Mouse (Mus musculus): ENCODE results near the gene Fam205c. TPM values are rescaled to one million over a fixed set of nuclear protein-coding genes. Genes with fewer than 3 reads are reported as not detected.

The Fam205c gene
- 0.19 and 0.31 TPM in 2 replicates for polyA plus RNA-seq (2014; fragmentation: Nextera tagmentation; extraction: Ambion mirVana)

- Histone ChIP-seq H3K9me3 (ENCODE audit: control insufficient read depth, low read length) (no peaks in the 10 kb centered on the region), H3K9ac (ENCODE audit: low read length) (no peak within 1 kb of the TSS), H3K27me3 (ENCODE audit: control insufficient read depth, insufficient read depth, low read length) (no peaks in the 10 kb centered on the region; the same call in 1 of the 2 replicates), H3K4me2 (ENCODE audit: low read length) (no peak within 1 kb of the TSS), H3K4me3 (ENCODE audit: control insufficient read depth in 1 of 2, insufficient read depth in 1 of 2, low read depth in 1 of 2, low read length in 2 of 2) (no peak within 1 kb of the TSS), H3K27ac (replicated peaks in 1 of 2; ENCODE audit: control insufficient read depth in 1 of 2, insufficient read depth in 1 of 2, low read depth in 2 of 2, low read length in 2 of 2) (no peak within 1 kb of the TSS), H3K4me1 (ENCODE audit: control insufficient read depth in 2 of 2, insufficient read depth in 2 of 2, low read length in 2 of 2) (no peaks in the 10 kb centered on the region), H3K36me3 (ENCODE audit: control insufficient read depth, insufficient read depth, low read length) (no peaks in the 10 kb centered on the region)
- WGBS: 58% methylated on average over 7 of the region's 7 CpGs
- no peak for ATAC-seq (ENCODE audit: insufficient number of reproducible peaks, insufficient read depth, low FRiP score, low read depth)
Measured at GRCm38 (mm10) chr4:42874134-42874533, at the start of gene Fam205c. Fam205c (minus strand) TSS chr4:42874234.

- no peak overlapping the region for H3K9ac ChIP-seq (ENCODE audit: low read length)
- WGBS: 79% methylated on average over 8 of the region's 8 CpGs
- H3K36me3 ChIP-seq (ENCODE audit: control insufficient read depth, insufficient read depth, low read length): no peaks in the 10 kb centered on the region
- no peaks in the 10 kb centered on the region for H3K9me3 ChIP-seq (ENCODE audit: control insufficient read depth, low read length)
- H3K4me2 ChIP-seq (ENCODE audit: low read length): no peak overlapping the region
- H3K4me3 ChIP-seq (ENCODE audit: control insufficient read depth in 1 of 2, insufficient read depth in 1 of 2, low read depth in 1 of 2, low read length in 2 of 2): no peak overlapping the region
- H3K4me1 ChIP-seq (ENCODE audit: control insufficient read depth in 2 of 2, insufficient read depth in 2 of 2, low read length in 2 of 2): no peaks in the 10 kb centered on the region
- no peak overlapping the region for H3K27ac ChIP-seq (replicated peaks in 1 of 2; ENCODE audit: control insufficient read depth in 1 of 2, insufficient read depth in 1 of 2, low read depth in 2 of 2, low read length in 2 of 2)
- peaks cover 33% of the 10 kb centered on the region for H3K27me3 ChIP-seq (ENCODE audit: control insufficient read depth, insufficient read depth, low read length)
- ATAC-seq (ENCODE audit: insufficient number of reproducible peaks, insufficient read depth, low FRiP score, low read depth): no peak
Measured at GRCm38 (mm10) chr4:42922461-42922860, 48.4 kb upstream of the Fam205c start.

GRCm38 (mm10) chr4:42922056-42922455 is 48.0 kb upstream of the Fam205c start:
- Histone ChIP-seq H3K27me3 (ENCODE audit: control insufficient read depth, insufficient read depth, low read length) (peaks cover 35% of the 10 kb centered on the region), H3K9me3 (ENCODE audit: control insufficient read depth, low read length) (no peaks in the 10 kb centered on the region), H3K36me3 (ENCODE audit: control insufficient read depth, insufficient read depth, low read length) (no peaks in the 10 kb centered on the region), H3K4me1 (ENCODE audit: control insufficient read depth in 2 of 2, insufficient read depth in 2 of 2, low read length in 2 of 2) (no peaks in the 10 kb centered on the region), H3K9ac (ENCODE audit: low read length) (no peak overlapping the region), H3K4me2 (ENCODE audit: low read length) (no peak overlapping the region), H3K27ac (replicated peaks in 1 of 2; ENCODE audit: control insufficient read depth in 1 of 2, insufficient read depth in 1 of 2, low read depth in 2 of 2, low read length in 2 of 2) (no peak overlapping the region), H3K4me3 (ENCODE audit: control insufficient read depth in 1 of 2, insufficient read depth in 1 of 2, low read depth in 1 of 2, low read length in 2 of 2) (no peak overlapping the region)
- no peak for ATAC-seq (ENCODE audit: insufficient number of reproducible peaks, insufficient read depth, low FRiP score, low read depth)
- WGBS: 68% methylated on average over 6 of the region's 6 CpGs

GRCm38 (mm10) chr4:42921536-42921935 is 47.5 kb upstream of the Fam205c start:
- Histone ChIP-seq H3K4me3 (ENCODE audit: control insufficient read depth in 1 of 2, insufficient read depth in 1 of 2, low read depth in 1 of 2, low read length in 2 of 2) (no peak overlapping the region), H3K4me2 (ENCODE audit: low read length) (no peak overlapping the region), H3K4me1 (ENCODE audit: control insufficient read depth in 2 of 2, insufficient read depth in 2 of 2, low read length in 2 of 2) (no peaks in the 10 kb centered on the region), H3K9me3 (ENCODE audit: control insufficient read depth, low read length) (no peaks in the 10 kb centered on the region), H3K27me3 (ENCODE audit: control insufficient read depth, insufficient read depth, low read length) (peaks cover 35% of the 10 kb centered on the region), H3K36me3 (ENCODE audit: control insufficient read depth, insufficient read depth, low read length) (no peaks in the 10 kb centered on the region), H3K27ac (replicated peaks in 1 of 2; ENCODE audit: control insufficient read depth in 1 of 2, insufficient read depth in 1 of 2, low read depth in 2 of 2, low read length in 2 of 2) (no peak overlapping the region), H3K9ac (ENCODE audit: low read length) (no peak overlapping the region)
- no peak for ATAC-seq (ENCODE audit: insufficient number of reproducible peaks, insufficient read depth, low FRiP score, low read depth)
- 79% methylated on average over 2 of the region's 2 CpGs for WGBS

- ATAC-seq (ENCODE audit: insufficient number of reproducible peaks, insufficient read depth, low FRiP score, low read depth): no peak
- WGBS: 68% methylated on average over 9 of the region's 9 CpGs
- H3K4me1 ChIP-seq (ENCODE audit: control insufficient read depth in 2 of 2, insufficient read depth in 2 of 2, low read length in 2 of 2): no peaks in the 10 kb centered on the region
Measured at GRCm38 (mm10) chr4:42920726-42921125, 46.7 kb upstream of the Fam205c start.

GRCm38 (mm10) chr4:42917402-42917774 is 43.4 kb upstream of the Fam205c start:
- 3% methylated on average over 26 of the region's 26 CpGs for WGBS
- peak overlapping the region; percentile 87 for H3K4me2 ChIP-seq (ENCODE audit: low read length)
- H3K4me3 ChIP-seq (ENCODE audit: control insufficient read depth in 1 of 2, insufficient read depth in 1 of 2, low read depth in 1 of 2, low read length in 2 of 2): peak overlapping the region; percentile 67 to 69
- no peak overlapping the region for H3K27ac ChIP-seq (replicated peaks in 1 of 2; ENCODE audit: control insufficient read depth in 1 of 2, insufficient read depth in 1 of 2, low read depth in 2 of 2, low read length in 2 of 2)
- no peaks in the 10 kb centered on the region for H3K9me3 ChIP-seq (ENCODE audit: control insufficient read depth, low read length)
- H3K9ac ChIP-seq (ENCODE audit: low read length): peak overlapping the region; percentile 85
- no peaks in the 10 kb centered on the region for H3K4me1 ChIP-seq (ENCODE audit: control insufficient read depth in 2 of 2, insufficient read depth in 2 of 2, low read length in 2 of 2)
- peak; percentile 41; the same call in 1 of the 2 replicates for ATAC-seq (ENCODE audit: insufficient number of reproducible peaks, insufficient read depth, low FRiP score, low read depth)
- H3K27me3 ChIP-seq (ENCODE audit: control insufficient read depth, insufficient read depth, low read length): peaks cover 47% of the 10 kb centered on the region
- no peaks in the 10 kb centered on the region for H3K36me3 ChIP-seq (ENCODE audit: control insufficient read depth, insufficient read depth, low read length)

More at GRCm38 (mm10) chr4:42920726-42921125, 46.7 kb upstream of the Fam205c start:
- Histone ChIP-seq H3K36me3 (ENCODE audit: control insufficient read depth, insufficient read depth, low read length) (no peaks in the 10 kb centered on the region), H3K27me3 (ENCODE audit: control insufficient read depth, insufficient read depth, low read length) (peaks cover 38% of the 10 kb centered on the region), H3K27ac (replicated peaks in 1 of 2; ENCODE audit: control insufficient read depth in 1 of 2, insufficient read depth in 1 of 2, low read depth in 2 of 2, low read length in 2 of 2) (no peak overlapping the region), H3K4me3 (ENCODE audit: control insufficient read depth in 1 of 2, insufficient read depth in 1 of 2, low read depth in 1 of 2, low read length in 2 of 2) (no peak overlapping the region), H3K9me3 (ENCODE audit: control insufficient read depth, low read length) (no peaks in the 10 kb centered on the region), H3K9ac (ENCODE audit: low read length) (no peak overlapping the region), H3K4me2 (ENCODE audit: low read length) (no peak overlapping the region)

- Histone ChIP-seq H3K4me1 (ENCODE audit: control insufficient read depth in 2 of 2, insufficient read depth in 2 of 2, low read length in 2 of 2) (no peaks in the 10 kb centered on the region), H3K9me3 (ENCODE audit: control insufficient read depth, low read length) (no peaks in the 10 kb centered on the region), H3K9ac (ENCODE audit: low read length) (peak within 1 kb of the TSS; percentile 85), H3K4me2 (ENCODE audit: low read length) (peak within 1 kb of the TSS; percentile 87), H3K27me3 (ENCODE audit: control insufficient read depth, insufficient read depth, low read length) (peaks cover 47% of the 10 kb centered on the region), H3K4me3 (ENCODE audit: control insufficient read depth in 1 of 2, insufficient read depth in 1 of 2, low read depth in 1 of 2, low read length in 2 of 2) (peak within 1 kb of the TSS; percentile 67 to 69), H3K36me3 (ENCODE audit: control insufficient read depth, insufficient read depth, low read length) (no peaks in the 10 kb centered on the region), H3K27ac (replicated peaks in 1 of 2; ENCODE audit: control insufficient read depth in 1 of 2, insufficient read depth in 1 of 2, low read depth in 2 of 2, low read length in 2 of 2) (no peak within 1 kb of the TSS; a peak in 1 of 4 replicates)
- WGBS: 1% methylated on average over 67 of the region's 90 CpGs
- peak; percentile 40 for ATAC-seq (ENCODE audit: insufficient number of reproducible peaks, insufficient read depth, low FRiP score, low read depth)
Measured at GRCm38 (mm10) chr4:42916617-42917401, 42.8 kb upstream of the Fam205c start, which contains the start of gene Phf24. Phf24 (plus strand) TSS chr4:42916660.
